Mouse (Mus musculus) liver, postnatal 0 days (tissue): ENCODE measurements around the gene Comt.

Source experiments
- CTCF ChIP-seq: sonication (generic); IDR thresholded peaks from 2 replicates; pipeline ENCODE4 v1.5.1; 2016; ENCODE audit warnings: antibody characterized with exemption, low read depth
- EP300 ChIP-seq: IDR thresholded peaks from 2 replicates; pipeline ENCODE4 v1.6.1; 2016; ENCODE audit warnings: antibody characterized with exemption, low read depth, mild to moderate bottlenecking

- no peak for TF ChIP-seq CTCF
- TF ChIP-seq EP300 = no peak
Measured at GRCm38 (mm10) chr16:18420571-18420970, 6.1 kb downstream of the Comt start.
